Mouse (Mus musculus): ENCODE results near the gene Dicer1. TPM values are rescaled to one million over a fixed set of nuclear protein-coding genes. Genes with fewer than 3 reads are reported as not detected.
"Not testable (repeated sequence)": the region's sequence is repeated elsewhere in the genome, so short reads cannot be mapped to it uniquely, and the experiment has no call there.

The Dicer1 gene
- polyA plus RNA-seq, 1 experiment, result 11.2 TPM

DNA sequence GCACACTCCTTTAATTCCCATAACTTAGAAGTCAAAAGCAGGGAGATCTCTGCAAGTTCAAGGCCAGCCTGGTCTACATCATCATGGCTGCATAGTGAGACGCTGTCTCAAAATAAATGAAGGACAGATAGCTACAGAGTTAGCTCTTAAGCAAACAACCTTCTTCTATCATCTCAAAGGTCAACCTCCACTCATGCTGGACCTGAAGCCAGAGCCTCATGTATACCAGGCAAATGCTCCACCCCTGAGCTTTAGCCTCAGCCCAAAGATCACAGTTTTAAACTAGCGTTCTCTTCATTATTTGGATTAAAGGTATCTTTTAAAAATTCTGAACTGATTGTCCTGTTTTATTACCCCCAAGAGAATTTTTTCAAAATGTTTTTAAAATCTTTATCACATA, 5.2 kb downstream of the Dicer1 start:
- no peak overlapping the region for H3K4me3 ChIP-seq (replicated peaks; ENCODE audit: extremely low read depth, low read depth, low read length)
- H3K4me1 ChIP-seq (ENCODE audit: control insufficient read depth, insufficient read depth, low read length), result peaks cover 20% of the 10 kb centered on the region
- WGBS, result 90% methylated on average over 2 of the region's 2 CpGs
- no peak for TF ChIP-seq CTCF (IDR thresholded peaks at IDR 0.05; ENCODE audit: insufficient read depth, low read length)
- no peak for TF ChIP-seq POLR2A (IDR thresholded peaks at IDR 0.05; ENCODE audit: borderline replicate concordance, extremely low read depth, low read depth, low read length)
- DNase-seq, result no peak

DNA sequence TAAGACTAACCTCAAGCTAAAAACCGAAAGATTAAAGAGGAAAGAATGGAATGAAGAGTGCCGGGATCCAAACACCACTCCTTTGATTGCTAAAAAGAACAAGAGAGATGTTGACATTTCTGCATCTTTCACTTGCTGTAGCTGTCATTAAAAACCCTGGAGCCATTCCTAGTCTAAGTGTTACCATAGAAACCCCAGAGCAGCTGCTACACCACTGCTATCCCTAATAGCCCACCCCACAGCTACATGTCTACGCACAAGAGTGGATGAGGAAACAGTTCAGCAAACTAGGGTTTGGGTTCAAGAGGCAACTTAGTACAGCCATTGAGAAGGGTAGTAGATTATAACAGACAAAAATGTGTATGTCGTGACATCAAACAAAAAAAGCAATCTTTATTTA, 8.1 kb downstream of the Dicer1 start:
- WGBS, result 57% methylated on average over 4 of the region's 4 CpGs

DNA sequence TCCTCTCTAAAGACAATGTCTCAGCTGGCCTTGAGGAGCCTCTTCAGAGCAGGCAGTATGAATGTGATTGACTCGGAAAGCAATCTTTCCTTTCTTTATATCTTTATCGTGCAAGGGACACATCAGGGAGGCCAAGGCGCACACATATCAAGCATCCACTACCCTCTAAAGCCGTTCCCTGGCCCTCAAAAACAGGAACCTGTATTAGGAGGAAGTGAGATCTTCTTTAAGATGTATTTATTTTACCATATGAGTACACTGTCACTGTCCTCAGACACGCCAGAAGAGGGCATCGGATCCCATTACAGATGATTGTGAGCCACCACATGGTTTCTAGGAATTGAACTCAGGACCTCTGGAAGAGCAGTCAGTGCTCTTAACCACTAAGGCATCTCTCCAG, 9.5 kb downstream of the Dicer1 start:
- TF ChIP-seq POLR2A (IDR thresholded peaks at IDR 0.05; ENCODE audit: borderline replicate concordance, extremely low read depth, low read depth, low read length) (no peak), CTCF (IDR thresholded peaks at IDR 0.05; ENCODE audit: insufficient read depth, low read length) (no peak)
- Histone ChIP-seq H3K4me1 (ENCODE audit: control insufficient read depth, insufficient read depth, low read length) (peaks cover 13% of the 10 kb centered on the region; the same call in 1 of the 2 replicates), H3K4me3 (replicated peaks; ENCODE audit: extremely low read depth, low read depth, low read length) (no peak overlapping the region)
- 40% methylated on average over 6 of the region's 6 CpGs for WGBS
- DNase-seq, result no peak

More for the DNA sequence above, 8.1 kb downstream of the Dicer1 start:
- no peak overlapping the region for H3K4me3 ChIP-seq (replicated peaks; ENCODE audit: extremely low read depth, low read depth, low read length)
- peaks cover 15% of the 10 kb centered on the region for H3K4me1 ChIP-seq (ENCODE audit: control insufficient read depth, insufficient read depth, low read length)
- TF ChIP-seq POLR2A (IDR thresholded peaks at IDR 0.05; ENCODE audit: borderline replicate concordance, extremely low read depth, low read depth, low read length), result no peak
- TF ChIP-seq CTCF (IDR thresholded peaks at IDR 0.05; ENCODE audit: insufficient read depth, low read length), result no peak
- no peak for DNase-seq

DNA sequence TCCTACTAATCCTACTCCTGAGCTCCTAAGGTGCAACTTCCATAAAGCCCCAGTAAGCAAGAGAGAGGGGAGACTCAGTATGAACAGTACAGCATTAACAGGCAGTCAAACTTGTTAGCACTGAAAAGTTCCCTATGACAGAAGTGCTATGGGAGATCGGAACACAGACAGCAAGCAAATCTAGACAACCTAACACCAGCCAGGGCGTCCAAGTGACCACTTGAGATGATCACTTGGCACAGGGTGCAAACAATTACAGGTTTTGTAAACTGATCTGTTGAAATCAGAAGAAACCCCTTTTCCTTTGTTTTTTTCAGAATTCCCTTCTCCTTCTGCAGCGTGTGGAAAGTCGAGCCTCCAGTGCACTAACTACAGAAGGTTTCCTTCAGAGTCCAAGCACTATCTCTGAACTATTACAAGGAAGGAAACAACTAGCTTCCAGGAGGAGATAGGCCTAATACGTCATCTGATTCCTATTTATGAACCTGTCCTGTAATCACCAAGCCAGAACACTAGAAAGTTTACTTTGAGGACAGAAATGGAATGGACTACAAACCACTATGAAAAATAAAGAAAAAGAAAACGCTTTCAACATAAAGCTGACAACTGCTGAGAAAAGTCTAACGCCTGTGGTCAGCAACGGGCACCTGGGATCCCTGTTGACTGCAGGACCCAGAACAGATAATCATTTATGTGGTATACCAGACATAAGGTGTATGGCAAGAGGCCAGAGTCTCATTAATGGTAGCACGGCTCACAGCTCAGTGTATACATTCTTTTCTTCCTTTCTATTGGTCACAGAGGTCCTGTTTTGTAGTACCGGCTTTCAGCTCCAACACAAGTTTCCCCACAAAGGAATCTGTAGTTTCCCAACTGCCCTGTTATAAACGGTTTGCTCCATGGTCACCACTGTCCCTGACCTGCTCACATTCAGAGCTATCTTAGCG, 10.6 kb downstream of the Dicer1 start:
- Histone ChIP-seq H3K4me3 (replicated peaks; ENCODE audit: extremely low read depth, low read depth, low read length) (no peak overlapping the region), H3K4me1 (ENCODE audit: control insufficient read depth, insufficient read depth, low read length) (peaks cover 17% of the 10 kb centered on the region)
- no peak for DNase-seq
- TF ChIP-seq POLR2A (IDR thresholded peaks at IDR 0.05; ENCODE audit: borderline replicate concordance, extremely low read depth, low read depth, low read length) (no peak), CTCF (IDR thresholded peaks at IDR 0.05; ENCODE audit: insufficient read depth, low read length) (no peak)
- 46% methylated on average over 12 of the region's 12 CpGs for WGBS

DNA sequence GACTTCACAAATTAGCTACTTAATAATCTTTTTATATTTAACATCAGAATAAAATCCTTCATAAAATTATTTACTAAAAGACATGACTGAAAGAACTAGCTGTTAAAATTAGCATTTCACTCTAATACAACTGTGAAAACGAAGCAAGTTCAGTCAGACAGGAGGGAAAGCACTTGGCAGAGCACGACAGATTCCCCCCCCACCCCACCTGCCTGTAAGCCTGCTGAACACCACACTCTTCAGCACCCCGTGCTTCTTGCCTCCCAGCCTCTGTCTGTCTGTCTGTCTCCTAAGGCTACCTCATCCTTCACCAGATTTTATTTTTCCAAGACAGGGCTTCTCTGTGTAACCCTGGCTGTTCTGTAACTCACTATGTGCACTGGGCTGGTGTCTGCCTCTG, 12.8 kb downstream of the Dicer1 start:
- no peak for DNase-seq
- Histone ChIP-seq H3K4me3 (replicated peaks; ENCODE audit: extremely low read depth, low read depth, low read length) (no peak overlapping the region), H3K4me1 (ENCODE audit: control insufficient read depth, insufficient read depth, low read length) (peaks cover 24% of the 10 kb centered on the region)
- TF ChIP-seq POLR2A (IDR thresholded peaks at IDR 0.05; ENCODE audit: borderline replicate concordance, extremely low read depth, low read depth, low read length) (no peak), CTCF (IDR thresholded peaks at IDR 0.05; ENCODE audit: insufficient read depth, low read length) (no peak)
- 45% methylated on average over 3 of the region's 3 CpGs for WGBS

DNA sequence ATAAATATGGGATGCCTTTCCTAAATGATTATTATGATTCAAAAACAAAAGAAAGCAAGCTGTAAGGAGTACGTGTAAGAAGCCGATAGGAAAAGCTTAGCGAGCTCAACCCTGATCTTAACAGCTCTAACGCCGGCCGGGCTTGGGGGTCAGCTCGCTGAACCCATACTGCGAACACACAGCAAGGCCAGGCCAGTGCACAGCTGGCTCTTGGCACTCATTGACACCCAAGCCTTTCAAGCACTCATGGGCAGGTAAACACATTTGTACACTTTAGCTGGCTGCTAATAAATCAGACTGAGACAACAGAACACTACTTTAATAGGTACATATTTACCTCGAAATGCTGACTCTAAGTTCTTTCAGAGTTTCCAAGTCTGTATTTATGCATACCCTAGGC, 13.3 kb downstream of the Dicer1 start:
- no peak for DNase-seq
- TF ChIP-seq CTCF (IDR thresholded peaks at IDR 0.05; ENCODE audit: insufficient read depth, low read length), result no peak
- TF ChIP-seq POLR2A (IDR thresholded peaks at IDR 0.05; ENCODE audit: borderline replicate concordance, extremely low read depth, low read depth, low read length), result no peak
- Histone ChIP-seq H3K4me3 (replicated peaks; ENCODE audit: extremely low read depth, low read depth, low read length) (no peak overlapping the region), H3K4me1 (ENCODE audit: control insufficient read depth, insufficient read depth, low read length) (peaks cover 24% of the 10 kb centered on the region)
- 53% methylated on average over 9 of the region's 9 CpGs for WGBS

DNA sequence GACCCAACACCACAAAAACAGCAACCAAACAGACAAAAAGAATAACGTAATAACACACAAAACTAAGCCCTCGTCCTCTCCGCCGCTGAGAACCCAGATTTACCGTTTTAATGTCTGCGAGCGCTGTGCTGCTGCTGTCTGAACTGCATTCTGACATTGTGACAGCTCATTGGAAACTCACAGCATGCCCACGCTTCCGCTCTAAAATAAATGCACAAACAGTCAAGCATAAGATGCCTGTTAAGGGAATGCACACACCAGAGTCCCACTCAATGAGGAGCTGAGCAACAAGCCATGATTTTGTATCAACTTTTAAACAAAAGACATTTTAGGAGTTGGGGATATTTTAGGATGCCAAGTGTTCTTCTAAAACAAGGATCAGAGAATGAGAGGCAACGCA, 14.1 kb downstream of the Dicer1 start:
- Histone ChIP-seq H3K4me1 (ENCODE audit: control insufficient read depth, insufficient read depth, low read length) (peaks cover 24% of the 10 kb centered on the region), H3K4me3 (replicated peaks; ENCODE audit: extremely low read depth, low read depth, low read length) (no peak overlapping the region)
- DNase-seq, result no peak
- 89% methylated on average over 10 of the region's 10 CpGs for WGBS
- TF ChIP-seq POLR2A (IDR thresholded peaks at IDR 0.05; ENCODE audit: borderline replicate concordance, extremely low read depth, low read depth, low read length) (no peak), CTCF (IDR thresholded peaks at IDR 0.05; ENCODE audit: insufficient read depth, low read length) (no peak)

DNA sequence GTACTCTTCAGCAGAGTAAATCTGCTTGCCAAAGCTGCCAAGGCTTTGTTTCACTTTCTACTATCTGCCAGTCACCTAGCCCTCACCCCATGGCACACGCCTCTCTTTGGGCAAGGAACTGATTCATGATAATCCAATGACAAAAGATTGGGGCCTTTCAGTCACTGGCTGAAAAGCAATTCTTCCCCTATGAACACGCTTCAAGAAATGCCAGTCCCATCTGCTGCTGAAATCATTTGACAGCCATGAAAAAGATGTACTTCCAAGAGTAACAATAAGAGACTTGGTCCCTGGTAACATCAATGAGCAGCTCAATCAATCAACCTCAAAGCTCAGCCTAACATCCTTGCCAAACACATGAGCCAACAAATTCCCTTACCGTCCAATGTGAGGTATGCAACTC, 15.8 kb downstream of the Dicer1 start:
- H3K4me3 ChIP-seq (replicated peaks; ENCODE audit: extremely low read depth, low read depth, low read length), result no peak overlapping the region
- WGBS, result 46% methylated on average over 3 of the region's 3 CpGs
- peaks cover 18% of the 10 kb centered on the region for H3K4me1 ChIP-seq (ENCODE audit: control insufficient read depth, insufficient read depth, low read length)
- TF ChIP-seq POLR2A (IDR thresholded peaks at IDR 0.05; ENCODE audit: borderline replicate concordance, extremely low read depth, low read depth, low read length), result no peak
- no peak for TF ChIP-seq CTCF (IDR thresholded peaks at IDR 0.05; ENCODE audit: insufficient read depth, low read length)
- DNase-seq, result no peak

DNA sequence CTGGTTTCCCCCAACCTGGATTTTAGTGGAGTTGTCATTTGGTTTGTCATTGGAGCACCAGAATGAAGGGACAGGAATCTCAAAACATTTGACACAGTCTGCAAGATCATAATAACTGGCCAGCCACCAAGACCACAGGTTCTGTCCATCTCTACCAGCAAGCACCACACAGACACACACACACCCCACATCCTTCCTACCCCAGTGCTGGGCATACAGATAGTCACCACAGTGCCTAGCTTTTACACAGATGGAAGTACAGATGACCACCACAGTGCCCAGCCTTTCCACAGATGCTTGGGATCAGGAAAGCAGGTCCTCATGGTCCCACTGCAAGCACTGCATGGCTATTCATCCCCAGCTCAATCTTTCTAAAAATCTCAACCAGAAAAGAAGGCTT, 18.6 kb downstream of the Dicer1 start:
- Histone ChIP-seq H3K4me3 (replicated peaks; ENCODE audit: extremely low read depth, low read depth, low read length) (no peak overlapping the region), H3K4me1 (ENCODE audit: control insufficient read depth, insufficient read depth, low read length) (peaks cover 11% of the 10 kb centered on the region)
- DNase-seq, result no peak
- no peak for TF ChIP-seq CTCF (IDR thresholded peaks at IDR 0.05; ENCODE audit: insufficient read depth, low read length)
- TF ChIP-seq POLR2A (IDR thresholded peaks at IDR 0.05; ENCODE audit: borderline replicate concordance, extremely low read depth, low read depth, low read length), result no peak

DNA sequence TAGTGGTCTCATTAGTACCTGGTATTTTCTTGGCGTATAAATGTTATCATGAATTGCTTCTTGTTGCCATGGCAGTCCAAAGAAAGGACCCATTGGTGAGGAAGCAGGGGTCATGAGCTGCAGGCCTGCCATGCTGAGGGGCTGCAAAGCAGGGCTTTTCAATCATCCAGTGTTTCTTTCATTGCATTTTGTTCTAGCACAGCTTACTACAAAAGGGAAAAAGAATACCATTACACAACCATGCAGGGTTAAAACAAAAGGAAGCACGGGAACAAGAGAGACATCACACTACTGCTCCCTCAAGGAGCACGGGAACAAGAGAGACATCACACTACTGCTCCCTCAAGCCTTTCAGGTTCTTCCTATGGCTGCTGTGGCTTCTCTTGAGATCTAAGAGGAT, 20.0 kb downstream of the Dicer1 start:
- DNase-seq, result no peak
- H3K4me3 ChIP-seq (replicated peaks; ENCODE audit: extremely low read depth, low read depth, low read length), result no peak overlapping the region
- 86% methylated on average over 3 of the region's 3 CpGs for WGBS
- peaks cover 10% of the 10 kb centered on the region for H3K4me1 ChIP-seq (ENCODE audit: control insufficient read depth, insufficient read depth, low read length)
- TF ChIP-seq POLR2A (IDR thresholded peaks at IDR 0.05; ENCODE audit: borderline replicate concordance, extremely low read depth, low read depth, low read length), result no peak
- no peak for TF ChIP-seq CTCF (IDR thresholded peaks at IDR 0.05; ENCODE audit: insufficient read depth, low read length)

DNA sequence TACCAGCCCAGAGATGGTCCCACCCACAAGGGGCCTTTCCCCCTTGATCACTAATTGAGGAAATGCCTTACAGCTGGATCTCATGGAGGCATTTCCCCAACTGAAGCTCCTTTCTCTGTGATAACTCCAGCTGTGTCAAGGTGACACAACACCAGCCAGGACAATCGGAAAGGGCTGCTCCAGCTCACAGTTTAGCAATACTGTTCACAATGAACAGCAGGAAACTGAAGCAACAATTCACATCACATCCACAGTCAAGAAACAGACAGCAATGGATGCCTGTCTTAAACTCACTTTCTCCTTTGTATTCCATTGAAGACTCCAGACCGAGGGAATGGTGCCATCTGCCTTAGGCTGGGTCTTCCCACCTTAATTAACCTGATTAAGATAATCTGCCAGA, 25.3 kb downstream of the Dicer1 start:
- not testable (repeated sequence) for H3K4me3 ChIP-seq (replicated peaks; ENCODE audit: extremely low read depth, low read depth, low read length); H3K4me1 ChIP-seq (ENCODE audit: control insufficient read depth, insufficient read depth, low read length); DNase-seq
- WGBS, result 84% methylated on average over 2 of the region's 2 CpGs
